Mouse (Mus musculus) heart, embryonic 14.5 days (tissue): ENCODE measurements around the gene Gm1043. TPM values are rescaled to one million over a fixed set of nuclear protein-coding genes. Genes with fewer than 3 reads are reported as not detected.
A peak's percentile ranks its signal among the peaks of the same experiment; 100 is the strongest.

Experiments
- ATAC-seq: fragments of 200-750 bp; cut with Nextera tagmentation; 2 replicates; pipeline ENCODE4 v1.8.0; 2017; ENCODE audit warnings: low read depth, moderate TSS enrichment; ENCODE audit not compliant: insufficient number of reproducible peaks, insufficient read depth, low FRiP score
- H3K27ac ChIP-seq, 2 experiments: fragments of 200-500 bp in 1 of 2; fragments of 300-500 bp in 1 of 2; sonication (generic) in 1 of 2; replicated peaks in 1 of 2; 2 replicates each; pipeline ENCODE4 v1.5.1; 2012 to 2014; ENCODE audit warnings: low read depth in 2 of 2, low read length in 2 of 2, control low read depth in 1 of 2, mild to moderate bottlenecking in 1 of 2, mixed read lengths in 1 of 2; ENCODE audit not compliant: control insufficient read depth in 1 of 2, insufficient read depth in 1 of 2
- H3K27me3 ChIP-seq: fragments of 300-500 bp; sonication (generic); 2 replicates; pipeline ENCODE4 v1.6.1; 2014; ENCODE audit warnings: mild to moderate bottlenecking, low read length, control low read depth; ENCODE audit not compliant: control insufficient read depth, insufficient read depth
- H3K36me3 ChIP-seq: fragments of 300-500 bp; sonication (generic); 2 replicates; pipeline ENCODE4 v1.6.1; 2014; ENCODE audit warnings: mild to moderate bottlenecking, control low read depth, low read length, mixed read lengths; ENCODE audit not compliant: control insufficient read depth, insufficient read depth
- H3K4me1 ChIP-seq, 2 experiments: fragments of 200-500 bp in 1 of 2; fragments of 300-500 bp in 1 of 2; sonication (generic) in 1 of 2; 2 replicates each; pipeline ENCODE4 v1.6.1; 2012 to 2014; ENCODE audit warnings: low read length in 2 of 2, control low read depth in 1 of 2, mixed read lengths in 1 of 2; ENCODE audit not compliant: control insufficient read depth in 2 of 2, insufficient read depth in 2 of 2
- H3K4me2 ChIP-seq: fragments of 300-500 bp; sonication (generic); 2 replicates; pipeline ENCODE4 v1.6.1; 2014; ENCODE audit warnings: mild to moderate bottlenecking, low read length
- H3K4me3 ChIP-seq, 2 experiments: fragments of 200-500 bp in 1 of 2; fragments of 300-500 bp in 1 of 2; sonication (generic) in 1 of 2; 2 replicates each; pipeline ENCODE4 v1.5.1; 2012 to 2014; ENCODE audit warnings: low read length in 2 of 2, mild to moderate bottlenecking in 2 of 2, control low read depth in 1 of 2, low read depth in 1 of 2, moderate library complexity in 1 of 2; ENCODE audit not compliant: control insufficient read depth in 1 of 2, insufficient read depth in 1 of 2
- H3K9ac ChIP-seq: fragments of 300-500 bp; sonication (generic); 2 replicates; pipeline ENCODE4 v1.6.1; 2014; ENCODE audit warnings: mild to moderate bottlenecking, low read length
- H3K9me3 ChIP-seq: fragments of 300-500 bp; sonication (generic); 2 replicates; pipeline ENCODE4 v1.6.1; 2016; ENCODE audit warnings: low read length, control low read depth; ENCODE audit not compliant: control insufficient read depth
- WGBS: fragments of 180-500 bp; shearing (Covaris S2); extraction: QIAGEN DNeasy Blood & Tissue Kit; methylation state at CpG from one replicate; pipeline ENCODE4 v1.1.7; 2014; 5-methylcytosine and 5-hydroxymethylcytosine counted together
- polyA plus RNA-seq: library from polyadenylated mRNA; unstranded; fragments of >200 nt; fragmentation: Nextera tagmentation; extraction: Ambion mirVana; gene quantifications from 2 replicates; pipeline ENCODE4 v1.2.1, GENCODE M21; 2014

The Gm1043 gene
- polyA plus RNA-seq, 1 experiment from 2014 or later: not detected

DNA sequence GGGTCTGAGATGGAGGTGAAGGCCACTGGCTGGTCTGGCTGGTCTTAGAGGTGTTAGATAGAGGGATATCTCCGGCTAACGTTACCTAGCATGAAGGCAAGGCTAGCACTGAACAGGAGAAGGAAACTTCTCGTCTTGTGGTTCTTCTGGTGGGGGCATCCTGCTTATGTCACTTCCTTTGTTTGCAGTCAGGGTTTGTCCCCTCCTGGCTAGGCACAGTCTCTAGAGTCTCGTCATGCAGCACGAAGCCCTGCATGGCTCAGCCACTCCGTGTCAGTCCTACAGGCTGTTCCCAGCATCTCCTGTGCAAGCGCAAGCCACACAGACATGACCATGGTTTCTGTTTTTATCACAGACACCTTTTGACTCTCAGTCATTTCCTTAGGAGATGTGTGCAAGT, 73.2 kb downstream of the Gm1043 start:
- H3K9ac ChIP-seq: no peak overlapping the region
- no peak overlapping the region for H3K4me2 ChIP-seq
- WGBS: 69% methylated on average over 7 of the region's 7 CpGs
- no peaks in the 10 kb centered on the region for H3K9me3 ChIP-seq
- H3K27me3 ChIP-seq: peaks cover 47% of the 10 kb centered on the region
- ATAC-seq: no peak
- H3K36me3 ChIP-seq: no peaks in the 10 kb centered on the region
- H3K4me1 ChIP-seq: peaks cover 0 to 3% of the 10 kb centered on the region in 2 experiments; a peak in 2 of 4 replicates
- no peak overlapping the region for H3K4me3 ChIP-seq
- no peak overlapping the region for H3K27ac ChIP-seq

DNA sequence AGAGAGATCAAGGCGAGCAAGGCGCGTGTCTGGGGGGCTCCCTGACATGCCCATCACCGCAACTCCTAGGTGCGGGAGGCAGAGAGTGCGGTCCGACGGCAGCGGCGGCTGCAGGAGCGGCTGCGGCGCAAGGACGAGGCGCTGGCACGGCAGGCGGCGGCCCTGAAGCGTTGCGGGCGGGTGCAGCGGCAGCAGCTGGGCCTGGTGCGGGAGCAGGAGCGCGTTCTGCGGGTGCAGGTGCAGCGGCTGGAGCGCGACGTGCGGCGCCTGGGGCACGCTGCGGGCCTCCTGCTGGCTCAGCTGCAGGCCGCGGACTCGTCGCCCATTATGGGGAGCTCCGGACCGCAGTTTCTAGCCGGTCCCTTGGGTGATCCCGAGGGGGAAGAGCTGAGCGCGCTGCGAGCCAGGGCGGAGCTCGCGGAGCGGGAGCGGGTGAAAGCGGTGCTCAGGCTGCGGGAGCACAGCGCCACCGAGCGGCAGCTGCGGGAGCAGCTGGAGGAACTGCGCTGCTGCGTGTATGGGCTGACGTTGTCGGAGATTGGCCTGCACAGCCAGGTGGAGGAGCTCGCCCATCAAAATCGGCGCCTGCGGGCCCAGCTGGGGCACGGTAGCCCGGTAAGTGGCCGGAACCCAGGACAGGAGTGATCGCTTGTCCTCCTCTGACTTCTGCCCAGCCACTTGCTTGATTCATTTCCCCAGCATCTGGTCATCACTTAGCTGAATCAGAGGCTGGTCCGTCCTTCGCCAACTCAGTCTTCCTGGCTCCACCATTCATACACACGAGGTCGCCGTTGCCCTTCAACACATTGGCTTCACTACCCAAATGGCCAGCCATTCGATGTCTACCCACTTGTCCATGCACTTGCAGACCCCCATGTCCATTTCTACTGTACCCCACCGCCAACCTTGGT, 78.0 kb downstream of the Gm1043 start:
- peak overlapping the region; percentile 64 for H3K4me2 ChIP-seq
- WGBS: 7% methylated on average over 75 of the region's 75 CpGs
- no peak overlapping the region for H3K27ac ChIP-seq
- peak overlapping the region; percentile 25 to 36 for H3K4me3 ChIP-seq
- H3K9me3 ChIP-seq: no peaks in the 10 kb centered on the region
- ATAC-seq: no peak; the same call in 1 of the 2 replicates
- H3K27me3 ChIP-seq: peaks cover 70% of the 10 kb centered on the region
- H3K4me1 ChIP-seq: peaks cover 0 to 3% of the 10 kb centered on the region in 2 experiments; a peak in 2 of 4 replicates
- no peaks in the 10 kb centered on the region for H3K36me3 ChIP-seq
- no peak overlapping the region for H3K9ac ChIP-seq

DNA sequence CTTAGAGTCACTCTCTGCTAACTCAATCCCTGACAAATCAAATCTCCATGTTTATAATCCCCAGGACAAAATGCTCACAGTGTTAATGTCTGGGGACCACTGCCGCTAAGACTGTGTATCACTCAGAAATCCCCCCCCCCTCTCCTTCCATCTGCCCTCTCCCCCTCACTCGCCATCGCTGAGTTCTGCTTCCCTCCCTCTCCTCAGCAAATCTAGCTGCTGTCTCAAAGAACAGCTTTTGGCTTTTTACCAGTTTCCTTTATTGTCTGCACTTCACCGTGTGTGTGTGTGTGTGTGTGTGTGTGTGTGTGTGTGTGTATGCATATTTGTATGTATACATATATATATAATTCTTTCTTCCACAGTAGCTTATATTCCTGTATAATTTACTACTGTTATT, 91.3 kb downstream of the Gm1043 start:
- H3K4me2 ChIP-seq: no peak overlapping the region
- no peak overlapping the region for H3K27ac ChIP-seq
- peaks cover 15% of the 10 kb centered on the region; the same call in 1 of the 2 replicates for H3K27me3 ChIP-seq
- ATAC-seq: no peak
- no peak overlapping the region for H3K4me3 ChIP-seq
- WGBS: 56% methylated on average over 4 of the region's 4 CpGs
- no peak overlapping the region for H3K9ac ChIP-seq
- H3K9me3 ChIP-seq: 0 out of 2 replicates have a peak, but pooled peaks cover 5% of the 10 kb centered on the region
- peaks cover 2 to 11% of the 10 kb centered on the region in 2 experiments; a peak in 2 of 4 replicates for H3K4me1 ChIP-seq
- H3K36me3 ChIP-seq: no peaks in the 10 kb centered on the region

DNA sequence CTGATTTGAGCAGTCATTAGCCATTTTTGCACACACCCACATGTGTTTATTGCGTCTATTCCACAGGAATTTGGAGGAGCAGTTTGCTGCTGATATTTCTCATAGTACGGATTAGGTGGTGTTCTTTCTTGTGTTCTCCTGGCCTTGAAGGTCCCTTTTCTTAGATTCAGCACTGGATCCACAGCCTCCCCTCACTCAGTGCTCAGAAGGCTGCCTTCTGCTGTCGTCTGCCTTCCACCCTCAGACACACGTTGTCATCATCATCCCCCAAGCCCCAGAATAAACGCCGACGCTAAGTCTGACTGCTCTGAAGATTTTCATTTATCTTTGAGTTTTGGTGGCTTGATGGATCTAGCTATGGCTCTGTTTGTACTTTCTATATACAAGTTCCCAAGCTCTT, 91.9 kb downstream of the Gm1043 start:
- peaks cover 15% of the 10 kb centered on the region; the same call in 1 of the 2 replicates for H3K27me3 ChIP-seq
- ATAC-seq: no peak
- no peak overlapping the region for H3K9ac ChIP-seq
- WGBS: 66% methylated on average over 7 of the region's 7 CpGs
- 0 out of 2 replicates have a peak, but pooled peaks cover 5% of the 10 kb centered on the region for H3K9me3 ChIP-seq
- H3K4me1 ChIP-seq: peaks cover 2 to 6% of the 10 kb centered on the region in 2 experiments; a peak in 2 of 4 replicates
- no peak overlapping the region for H3K4me2 ChIP-seq
- no peak overlapping the region for H3K4me3 ChIP-seq
- H3K27ac ChIP-seq: no peak overlapping the region
- no peaks in the 10 kb centered on the region for H3K36me3 ChIP-seq

DNA sequence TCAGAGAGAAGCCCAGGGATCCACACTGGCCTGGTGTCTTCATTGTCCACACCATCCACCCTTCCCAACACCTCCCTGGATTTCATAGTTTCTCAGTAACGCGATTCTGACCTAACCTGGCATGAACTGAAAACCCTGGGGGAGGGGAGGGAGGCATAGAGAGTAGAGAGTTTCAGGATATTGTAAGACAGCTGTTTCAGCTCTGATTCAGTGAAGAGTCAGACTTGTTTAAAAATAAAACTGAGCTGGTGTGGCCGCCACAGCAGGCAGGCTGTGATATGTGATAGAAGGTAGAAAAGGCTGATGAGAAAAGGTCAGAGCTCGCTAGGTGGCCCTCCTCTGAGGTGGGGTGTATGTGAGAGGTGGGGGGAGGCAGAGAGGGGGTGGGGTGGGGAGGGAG, 93.6 kb downstream of the Gm1043 start:
- H3K27me3 ChIP-seq: peaks cover 11% of the 10 kb centered on the region; the same call in 1 of the 2 replicates
- H3K9me3 ChIP-seq: 0 out of 2 replicates have a peak, but pooled peaks cover 5% of the 10 kb centered on the region
- H3K4me1 ChIP-seq: no peaks in the 10 kb centered on the region
- no peak overlapping the region for H3K9ac ChIP-seq
- WGBS: 43% methylated on average over 4 of the region's 4 CpGs
- no peak for ATAC-seq
- no peak overlapping the region for H3K27ac ChIP-seq
- H3K4me2 ChIP-seq: no peak overlapping the region
- no peaks in the 10 kb centered on the region for H3K36me3 ChIP-seq
- no peak overlapping the region for H3K4me3 ChIP-seq

DNA sequence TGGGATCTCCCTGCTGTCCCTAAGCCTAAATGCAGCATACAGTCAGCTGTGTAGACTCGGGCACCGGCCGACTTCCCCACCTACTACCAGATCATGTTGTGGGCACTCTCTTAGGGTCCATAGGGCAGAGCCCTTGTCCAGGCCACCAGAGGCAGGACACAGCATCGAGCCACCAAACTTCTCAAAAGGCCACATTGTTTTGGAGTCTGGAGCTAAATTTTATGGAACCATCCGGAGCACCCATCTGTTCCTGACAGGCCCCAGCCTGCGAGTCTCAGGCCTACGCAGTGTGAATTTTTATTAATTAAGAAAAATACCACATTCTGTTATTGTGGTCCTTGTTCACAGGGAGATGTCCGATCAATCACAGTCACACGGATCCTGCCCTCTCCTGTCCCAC, 94.7 kb downstream of the Gm1043 start:
- H3K9me3 ChIP-seq: 0 out of 2 replicates have a peak, but pooled peaks cover 5% of the 10 kb centered on the region
- H3K4me3 ChIP-seq: no peak overlapping the region
- H3K4me2 ChIP-seq: no peak overlapping the region
- H3K36me3 ChIP-seq: no peaks in the 10 kb centered on the region
- H3K9ac ChIP-seq: no peak overlapping the region
- H3K27ac ChIP-seq: no peak overlapping the region
- H3K27me3 ChIP-seq: 0 out of 2 replicates have a peak, but pooled peaks cover under 1% of the 10 kb centered on the region
- 85% methylated on average over 9 of the region's 9 CpGs for WGBS
- ATAC-seq: no peak
- no peaks in the 10 kb centered on the region for H3K4me1 ChIP-seq

DNA sequence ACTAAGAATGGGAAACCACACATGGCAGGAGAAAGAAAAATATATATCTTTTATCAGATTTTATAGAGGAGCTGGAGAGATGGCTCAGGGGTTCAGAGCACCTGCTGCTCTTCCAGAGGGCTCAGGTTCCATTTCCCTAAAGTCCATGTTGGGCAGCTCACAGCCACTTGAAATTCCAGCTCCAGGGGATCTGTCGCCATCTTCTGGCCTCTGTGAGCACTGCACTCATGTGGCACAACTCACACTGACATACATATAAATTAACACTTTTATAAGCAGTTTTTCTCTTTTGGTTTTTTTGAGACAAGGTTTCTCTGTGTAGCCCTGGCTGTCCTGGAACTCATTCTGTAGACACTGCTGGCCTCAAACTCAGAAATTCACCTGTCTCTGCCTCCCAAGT, 95.5 kb downstream of the Gm1043 start:
- H3K4me2 ChIP-seq: no peak overlapping the region
- 0 out of 2 replicates have a peak, but pooled peaks cover 5% of the 10 kb centered on the region for H3K9me3 ChIP-seq
- no peak overlapping the region for H3K9ac ChIP-seq
- no peak overlapping the region for H3K27ac ChIP-seq
- no peak overlapping the region for H3K4me3 ChIP-seq
- ATAC-seq: no peak
- no peaks in the 10 kb centered on the region for H3K36me3 ChIP-seq
- no peaks in the 10 kb centered on the region for H3K27me3 ChIP-seq
- 41% methylated on average over 1 of the region's 1 CpGs for WGBS
- H3K4me1 ChIP-seq: no peaks in the 10 kb centered on the region
